Mouse (Mus musculus) liver, adult (tissue): ENCODE measurements around the gene Fbln2.

Experiments
- GATA4 ChIP-seq: IDR thresholded peaks from 2 replicates; pipeline ENCODE4 v1.6.1; 2014; ENCODE audit warnings: mild to moderate bottlenecking, low read length; ENCODE audit not compliant: insufficient replicate concordance

Gene Fbln2

DNA sequence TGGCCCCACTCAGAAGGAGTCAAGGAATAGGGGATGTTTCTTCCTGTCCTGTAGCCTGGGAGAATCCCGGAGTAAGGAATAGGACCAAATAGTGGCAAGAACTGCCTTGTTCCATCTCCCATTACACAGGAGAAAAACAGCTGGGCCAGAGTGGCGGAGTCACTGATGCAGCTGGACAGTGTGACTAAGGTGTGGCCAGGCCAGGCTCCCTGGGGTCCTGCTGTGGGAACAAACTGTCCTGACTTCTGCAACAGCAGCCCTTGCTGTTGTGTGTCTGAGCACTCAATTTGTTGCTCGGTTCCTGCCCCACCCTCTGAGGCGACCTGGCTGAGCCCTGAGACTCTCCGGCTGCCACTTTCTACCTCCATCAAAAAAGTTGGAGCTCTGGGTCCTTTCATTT is 26.8 kb upstream of the Fbln2 start:
- no peak for TF ChIP-seq GATA4

DNA sequence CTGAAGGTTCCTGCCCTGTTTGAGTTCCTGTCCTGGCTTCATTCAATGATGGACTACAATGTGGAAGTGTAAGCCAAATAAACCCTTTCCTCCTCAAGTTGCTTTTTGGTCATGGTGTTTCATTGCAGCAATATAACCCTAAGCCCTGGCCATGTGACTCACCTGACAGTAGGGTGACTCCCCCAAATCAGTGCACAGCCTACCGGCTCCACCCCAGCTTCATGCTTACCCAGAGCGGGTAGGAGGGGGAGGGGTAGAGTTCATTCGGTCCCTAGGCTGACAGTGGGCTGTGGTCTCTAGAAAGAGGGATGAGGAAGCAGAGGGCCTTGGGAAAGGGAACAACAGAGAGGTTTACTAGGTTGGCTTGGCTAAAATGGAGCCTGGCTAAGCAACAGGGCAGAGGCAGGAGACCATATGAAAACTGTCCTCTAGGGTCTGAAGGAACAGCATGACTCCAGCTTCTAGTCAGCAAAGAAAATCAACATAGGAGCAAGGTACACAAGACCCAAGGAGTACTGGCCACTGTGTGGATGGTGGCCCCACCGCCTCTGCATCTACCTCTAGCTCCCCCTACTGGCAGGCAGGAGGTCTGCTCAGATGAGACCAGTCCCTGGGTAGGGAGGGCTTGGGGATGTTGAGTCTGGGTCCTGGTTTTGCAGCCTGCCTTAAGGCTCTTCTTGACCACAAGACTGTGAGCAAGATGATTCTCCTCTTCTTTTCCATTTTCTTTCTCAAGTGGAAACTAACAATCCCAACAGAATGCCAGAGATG is 25.9 kb upstream of the Fbln2 start:
- no peak for TF ChIP-seq GATA4

DNA sequence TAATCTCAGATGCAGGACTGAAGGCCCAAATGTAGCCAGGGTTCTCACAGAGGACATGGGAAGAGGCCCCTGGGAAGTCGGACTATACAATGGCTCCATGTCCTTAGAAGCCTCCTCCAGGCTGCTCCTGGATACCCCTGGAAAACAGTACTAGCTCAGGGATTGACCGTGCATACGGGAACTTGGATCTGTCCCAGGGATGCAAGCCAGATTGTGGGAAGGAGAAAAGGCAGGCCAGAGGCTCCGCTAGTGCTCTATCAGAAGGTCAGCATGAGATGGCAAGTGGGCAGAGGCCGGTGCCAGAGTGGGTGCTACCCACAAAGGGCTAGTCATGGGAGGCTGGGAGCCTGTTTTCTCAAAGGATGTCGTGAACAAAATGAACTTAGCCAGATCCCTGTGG is 25.3 kb upstream of the Fbln2 start:
- no peak for TF ChIP-seq GATA4

DNA sequence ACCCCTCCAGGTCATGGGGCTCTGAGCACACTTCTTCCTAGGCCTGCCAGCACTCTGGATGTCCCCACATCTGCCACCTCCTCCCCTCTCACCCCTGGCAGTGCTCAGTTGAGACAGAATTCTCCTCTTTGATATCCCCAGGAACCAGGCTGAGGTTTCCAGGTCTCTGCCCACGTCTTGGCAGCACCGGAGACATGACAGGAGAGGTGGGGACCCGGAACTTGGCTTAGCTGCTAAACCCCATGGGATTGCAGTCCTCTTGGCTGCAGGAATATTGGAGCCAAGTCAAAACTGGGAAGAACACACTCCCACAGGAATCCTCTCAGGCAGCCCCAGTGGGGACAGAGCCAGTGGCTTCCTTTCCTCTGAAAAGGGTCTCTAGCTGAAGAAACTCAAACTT is 24.4 kb upstream of the Fbln2 start:
- TF ChIP-seq GATA4: no peak

DNA sequence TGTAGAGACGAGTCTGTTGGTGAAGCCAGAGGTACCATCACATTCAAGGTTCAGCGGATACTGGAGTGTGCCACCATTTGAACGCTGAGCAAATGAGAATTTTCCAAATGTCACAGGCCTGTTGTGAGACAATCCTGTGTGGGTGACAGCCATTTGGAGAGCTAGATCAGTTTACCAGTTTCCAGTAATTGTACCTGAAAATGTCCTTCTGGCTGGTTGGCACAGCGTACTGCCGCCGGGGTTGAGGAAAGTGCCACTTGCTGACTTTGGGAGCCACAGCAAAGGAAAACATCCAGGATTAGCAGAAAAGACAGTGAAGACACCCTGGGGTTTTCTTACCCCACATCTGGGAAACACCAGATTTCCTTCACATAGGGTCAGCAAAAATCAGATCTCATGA is 22.3 kb upstream of the Fbln2 start:
- TF ChIP-seq GATA4: no peak

DNA sequence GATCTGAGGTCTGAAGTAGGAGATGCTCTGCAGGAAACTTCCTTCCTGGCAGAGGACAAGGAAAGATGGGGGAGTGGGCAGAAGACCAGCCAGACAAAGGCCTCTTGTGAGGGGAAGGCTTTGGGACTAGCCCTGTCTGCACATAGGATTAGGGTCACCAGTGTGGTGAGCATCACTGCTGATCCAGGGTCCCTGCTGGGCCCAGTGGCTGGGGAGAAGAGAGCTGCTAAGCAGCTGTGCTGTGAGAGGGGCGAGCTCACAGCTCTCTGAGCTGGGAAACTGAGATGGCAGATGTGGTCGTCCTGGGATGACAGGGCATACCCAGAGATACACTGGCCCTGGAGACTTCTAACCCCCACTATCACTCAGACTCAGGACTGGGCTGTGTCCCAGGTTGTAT is 20.8 kb upstream of the Fbln2 start:
- TF ChIP-seq GATA4: no peak

DNA sequence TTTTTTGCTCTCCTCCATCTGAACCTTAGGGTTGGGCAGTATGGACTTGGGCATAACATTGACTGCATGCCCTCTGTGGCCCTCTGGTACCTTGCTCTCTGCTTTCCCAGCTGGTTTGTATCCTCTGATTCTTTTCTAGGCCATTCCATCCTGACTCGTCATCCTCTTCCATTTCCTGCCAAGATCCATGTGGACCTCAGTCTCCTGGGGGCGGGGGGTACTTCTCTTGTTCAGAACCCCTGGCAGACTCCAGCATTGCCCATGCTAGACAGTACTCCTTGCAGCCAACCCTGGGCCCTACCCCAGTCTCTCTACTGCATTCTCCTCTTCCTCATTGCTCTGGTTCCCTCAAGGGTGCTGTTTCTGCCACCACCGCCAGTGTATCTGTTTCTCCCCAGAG is 19.8 kb upstream of the Fbln2 start:
- TF ChIP-seq GATA4: no peak

DNA sequence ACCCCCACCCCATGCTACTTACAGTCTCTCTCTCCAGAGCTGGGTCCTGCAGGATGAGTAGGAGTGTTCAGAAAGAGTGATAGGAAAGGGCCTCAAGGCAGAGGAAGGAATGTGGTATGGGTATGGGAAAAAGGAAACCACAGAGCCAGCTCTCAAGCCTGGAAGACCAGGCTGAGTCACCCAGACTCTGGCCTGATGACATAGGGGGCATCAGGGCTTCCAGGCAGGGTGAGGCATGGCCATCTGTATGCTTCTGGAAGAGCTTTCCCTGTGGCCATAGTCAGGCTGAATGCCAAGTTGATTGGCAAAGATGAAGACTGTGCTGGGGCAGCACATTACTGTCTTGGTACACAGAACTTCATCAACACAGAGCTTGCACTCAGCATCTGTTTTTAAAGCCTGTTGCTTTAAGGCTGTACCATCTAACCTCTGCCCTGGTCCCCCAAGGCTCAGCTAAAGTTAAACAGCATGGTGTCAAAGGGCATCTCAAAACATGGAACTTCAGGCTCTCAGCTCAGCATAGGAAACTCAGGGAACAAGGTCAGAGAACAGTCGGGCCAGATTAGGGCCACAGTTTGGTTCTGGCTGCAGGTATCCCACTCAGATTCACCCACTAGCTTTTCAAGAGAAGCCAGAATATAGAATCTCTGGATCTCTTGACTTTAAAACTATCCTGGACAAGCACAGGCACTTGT is 19.3 kb upstream of the Fbln2 start:
- no peak for TF ChIP-seq GATA4

DNA sequence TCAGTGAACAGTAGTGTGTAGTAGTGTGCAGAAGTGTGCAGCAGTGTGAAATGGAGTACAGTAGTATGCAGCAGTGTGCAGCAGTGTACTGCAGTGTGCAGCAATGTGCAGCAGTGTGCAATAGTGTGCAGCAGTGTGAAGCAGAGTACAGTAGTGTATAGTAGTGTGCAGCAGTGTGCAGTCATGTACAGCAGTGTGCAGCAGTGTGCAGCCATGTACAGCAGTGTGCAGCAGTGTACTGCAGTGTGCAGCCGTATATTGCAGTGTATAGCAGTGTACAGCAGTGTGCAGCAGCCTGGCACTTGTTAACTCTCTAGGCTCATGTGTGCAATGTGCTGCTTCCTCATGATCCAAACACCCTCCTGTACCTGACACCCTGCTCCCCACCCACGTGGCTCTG is 13.8 kb upstream of the Fbln2 start:
- TF ChIP-seq GATA4: no peak

DNA sequence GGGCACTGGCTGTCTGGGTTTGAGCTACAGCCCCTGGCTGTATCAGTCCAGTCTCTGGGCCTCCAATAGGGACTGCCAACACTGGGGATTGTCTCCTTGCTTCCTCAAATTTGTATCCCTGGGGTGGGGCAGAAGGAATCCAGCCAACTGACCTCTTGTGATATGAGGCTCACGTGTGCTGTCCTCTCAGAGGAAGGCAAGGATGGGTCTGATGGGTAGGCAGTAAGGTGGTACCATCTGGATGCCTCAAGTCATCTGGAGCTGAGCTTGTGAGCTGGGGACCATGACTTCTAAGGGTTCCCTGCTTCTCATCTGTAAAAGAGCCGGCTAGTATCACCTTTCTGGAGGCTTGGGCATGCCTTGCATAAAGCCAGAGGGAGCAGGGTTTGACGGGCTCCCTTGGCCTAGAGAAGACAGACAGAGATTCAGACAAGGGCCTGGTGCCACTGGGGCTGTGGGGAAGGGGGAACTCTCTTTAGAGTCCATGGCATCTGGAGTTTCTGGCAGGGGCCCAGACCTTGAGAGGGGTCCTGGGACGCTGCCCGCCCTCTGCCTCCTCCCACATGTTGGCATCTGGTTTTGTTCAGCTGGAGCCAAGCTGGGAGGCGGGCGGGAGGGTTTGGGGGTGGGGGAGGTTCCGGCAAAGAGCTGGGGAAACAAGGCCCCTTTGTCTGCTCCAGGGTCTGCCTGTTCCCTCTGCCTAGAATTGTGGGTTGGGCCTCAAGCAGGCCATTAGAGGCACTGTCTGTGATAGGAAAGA is 11.6 kb upstream of the Fbln2 start:
- no peak for TF ChIP-seq GATA4

DNA sequence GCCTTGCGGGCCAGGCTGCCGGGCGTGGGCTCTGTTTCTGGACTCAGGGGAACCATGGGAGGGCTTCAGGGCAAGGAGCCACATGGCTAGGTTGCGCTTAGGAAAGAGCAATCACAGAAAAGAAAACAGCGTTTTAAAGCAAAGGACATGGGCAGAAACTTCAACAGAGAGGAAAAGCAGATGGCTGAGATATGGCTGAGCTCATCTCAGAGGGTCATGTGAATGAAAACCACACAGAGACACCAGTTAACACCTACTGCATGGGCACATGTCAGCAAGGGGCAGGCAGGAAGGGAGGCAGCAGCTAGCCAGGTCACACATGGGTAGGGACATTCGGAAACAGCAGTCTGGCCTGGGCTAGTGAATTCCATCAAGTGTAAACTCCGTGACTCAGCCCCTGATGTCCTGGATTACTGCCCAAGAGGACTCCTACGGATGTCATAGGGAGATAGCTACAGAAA is 10.3 kb upstream of the Fbln2 start:
- TF ChIP-seq GATA4: no peak

DNA sequence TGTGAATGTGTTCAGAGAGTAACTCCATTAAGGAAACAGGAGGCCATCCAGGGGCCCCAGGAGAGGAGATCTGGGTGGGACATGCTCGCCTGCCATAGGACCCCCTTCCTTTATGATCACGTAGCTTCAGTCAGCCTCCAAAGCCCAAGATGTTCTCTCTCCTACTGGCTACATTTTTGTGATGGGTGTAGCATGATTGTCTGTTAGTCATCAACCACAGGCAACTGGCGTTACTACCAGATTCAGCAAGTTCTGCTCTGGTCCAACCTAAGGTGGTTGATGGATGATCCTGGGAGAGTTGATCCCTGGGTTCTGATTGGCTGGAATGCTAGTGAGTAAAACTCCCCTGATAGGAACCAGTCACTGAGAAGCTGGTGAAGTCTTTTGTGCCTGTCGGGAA is 9.7 kb upstream of the Fbln2 start:
- TF ChIP-seq GATA4: no peak

DNA sequence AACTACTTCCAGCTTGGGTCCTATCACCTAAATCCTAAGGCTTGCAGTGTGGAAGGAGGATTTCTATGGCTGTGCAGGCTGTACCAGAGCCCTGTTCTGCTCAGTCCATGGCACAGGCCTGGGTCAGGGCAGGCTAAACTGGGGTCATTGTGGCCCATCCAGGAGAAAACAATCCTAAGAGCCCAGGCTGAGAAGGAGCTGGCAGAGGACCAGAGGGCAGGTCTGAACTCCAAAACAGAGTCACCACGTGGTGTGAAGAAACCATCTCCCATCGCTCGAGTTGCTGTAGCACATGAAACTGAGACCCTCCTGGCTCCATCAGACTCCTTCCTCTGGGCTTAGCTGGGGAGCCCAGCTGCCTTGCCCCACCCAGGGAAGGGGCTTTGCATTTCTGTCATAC is 6.9 kb upstream of the Fbln2 start:
- TF ChIP-seq GATA4: no peak

DNA sequence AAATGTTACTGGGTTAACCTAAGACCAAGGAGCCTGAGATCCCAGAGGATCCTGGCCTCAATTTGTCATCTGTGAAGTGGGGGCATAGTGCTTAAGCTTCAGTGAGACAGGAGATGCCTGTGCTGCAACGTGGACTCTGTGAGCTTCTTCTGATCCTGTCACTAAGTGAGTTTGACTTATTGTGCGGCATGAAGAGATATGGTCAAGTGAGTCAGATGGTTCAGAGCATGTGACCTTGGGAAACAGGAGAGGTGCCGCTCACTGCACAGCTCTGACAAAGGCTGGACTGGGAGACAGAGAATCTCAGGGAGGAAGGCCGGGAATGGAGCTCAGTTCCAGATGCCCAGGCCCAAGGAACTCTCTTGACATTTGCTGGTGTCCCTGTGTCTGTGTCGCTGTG is 6.5 kb upstream of the Fbln2 start:
- TF ChIP-seq GATA4: no peak

DNA sequence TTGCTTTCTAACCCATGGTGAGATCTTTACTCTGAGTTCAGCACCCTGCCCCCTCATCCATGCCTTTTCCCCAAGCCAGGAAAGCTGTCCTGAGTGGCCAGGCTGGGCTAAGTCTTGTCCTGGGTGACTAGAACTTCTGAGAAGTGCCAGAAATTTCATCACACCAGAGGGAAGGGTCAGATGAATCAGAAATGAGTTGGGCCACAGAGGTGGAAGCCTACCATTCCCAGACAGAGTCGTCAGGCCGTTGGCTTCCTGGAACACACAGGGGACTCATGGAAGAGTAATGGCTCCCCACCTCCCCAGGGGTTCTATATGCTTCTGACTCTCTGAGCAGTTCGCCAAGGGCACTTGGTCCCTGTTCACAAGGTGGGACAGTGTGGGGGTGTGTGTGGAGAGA is 4.8 kb upstream of the Fbln2 start:
- TF ChIP-seq GATA4: no peak

DNA sequence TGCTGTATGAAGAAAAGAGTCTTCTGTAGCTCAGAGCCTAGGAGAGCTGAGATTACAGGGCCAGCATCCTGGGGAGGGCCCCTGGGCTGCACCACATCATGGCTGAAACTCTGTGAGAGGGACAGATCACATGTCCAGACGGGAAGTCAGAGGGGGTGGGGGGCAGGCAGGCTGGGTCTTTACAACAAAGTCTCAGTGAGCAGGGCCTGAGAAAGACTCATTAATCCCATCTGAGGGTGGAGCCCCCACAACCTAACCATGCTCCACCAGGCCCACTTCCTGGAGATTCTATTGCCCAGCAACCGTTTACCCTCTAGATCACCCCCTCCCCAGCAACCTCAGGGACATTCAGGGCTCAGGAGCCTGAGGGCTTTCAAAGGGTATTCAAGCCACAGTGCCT is 2.5 kb upstream of the Fbln2 start:
- no peak for TF ChIP-seq GATA4
